Mouse (Mus musculus): ENCODE data around the gene Pde4dip. TPM values are rescaled to one million over a fixed set of nuclear protein-coding genes. Genes with fewer than 3 reads are reported as not detected.

Pde4dip gene
- polyA plus RNA-seq, 1 experiment from 2014 or later, result 33.2 TPM

- peak; percentile 62 for DNase-seq (ENCODE audit: low spot score)
- 4% methylated on average over 16 of the region's 16 CpGs for WGBS
- Histone ChIP-seq H3K4me1 (replicated peaks; ENCODE audit: control insufficient read depth, insufficient read depth, low read length) (peaks cover 16% of the 10 kb centered on the region), H3K27me3 (replicated peaks; ENCODE audit: control insufficient read depth, insufficient read depth, low read length) (0 out of 2 replicates have a peak, but pooled peaks cover 3% of the 10 kb centered on the region), H3K9ac (ENCODE audit: low read length) (no peak overlapping the region), H3K36me3 (ENCODE audit: control insufficient read depth, insufficient read depth, low read length) (no peaks in the 10 kb centered on the region), H3K4me3 (ENCODE audit: low read depth, low read length) (no peak overlapping the region), H3K9me3 (ENCODE audit: control insufficient read depth, low read length) (no peaks in the 10 kb centered on the region), H3K27ac (ENCODE audit: low read depth) (no peak overlapping the region), H3K4me2 (ENCODE audit: low read length) (peak overlapping the region; percentile 30)
- ATAC-seq (replicated peaks; ENCODE audit: low FRiP score, low TSS enrichment, low read depth), result peak; percentile 57
Measured at GRCm38 (mm10) chr3:97683560-97684195, 204.8 kb downstream of the Pde4dip start.

GRCm38 (mm10) chr3:97682576-97682975 lies 205.9 kb downstream of the Pde4dip start:
- H3K27me3 ChIP-seq (replicated peaks; ENCODE audit: control insufficient read depth, insufficient read depth, low read length), result 0 out of 2 replicates have a peak, but pooled peaks cover 3% of the 10 kb centered on the region
- DNase-seq (ENCODE audit: low spot score), result no peak
- H3K4me1 ChIP-seq (replicated peaks; ENCODE audit: control insufficient read depth, insufficient read depth, low read length), result peaks cover 16% of the 10 kb centered on the region
- no peaks in the 10 kb centered on the region for H3K9me3 ChIP-seq (ENCODE audit: control insufficient read depth, low read length)
- no peak for ATAC-seq (replicated peaks; ENCODE audit: low FRiP score, low TSS enrichment, low read depth)
- H3K27ac ChIP-seq (ENCODE audit: low read depth), result no peak overlapping the region
- H3K36me3 ChIP-seq (ENCODE audit: control insufficient read depth, insufficient read depth, low read length), result no peaks in the 10 kb centered on the region
- H3K4me2 ChIP-seq (ENCODE audit: low read length), result peak overlapping the region; percentile 82
- no peak overlapping the region for H3K9ac ChIP-seq (ENCODE audit: low read length)
- 23% methylated on average over 5 of the region's 5 CpGs for WGBS
- H3K4me3 ChIP-seq (ENCODE audit: low read depth, low read length), result no peak overlapping the region

- Histone ChIP-seq H3K27ac (ENCODE audit: low read depth) (no peak overlapping the region), H3K36me3 (ENCODE audit: control insufficient read depth, insufficient read depth, low read length) (no peaks in the 10 kb centered on the region), H3K9ac (ENCODE audit: low read length) (no peak overlapping the region), H3K9me3 (ENCODE audit: control insufficient read depth, low read length) (no peaks in the 10 kb centered on the region), H3K4me1 (replicated peaks; ENCODE audit: control insufficient read depth, insufficient read depth, low read length) (peaks cover 16% of the 10 kb centered on the region), H3K27me3 (replicated peaks; ENCODE audit: control insufficient read depth, insufficient read depth, low read length) (0 out of 2 replicates have a peak, but pooled peaks cover 3% of the 10 kb centered on the region), H3K4me2 (ENCODE audit: low read length) (peak overlapping the region; percentile 82), H3K4me3 (ENCODE audit: low read depth, low read length) (peak overlapping the region; percentile 36)
- WGBS, result under 1% methylated on average over 11 of the region's 11 CpGs
- no peak for DNase-seq (ENCODE audit: low spot score)
- no peak for ATAC-seq (replicated peaks; ENCODE audit: low FRiP score, low TSS enrichment, low read depth)
Measured at GRCm38 (mm10) chr3:97682159-97682502, 206.4 kb downstream of the Pde4dip start.

GRCm38 (mm10) chr3:97681321-97682158 lies 207.0 kb downstream of the Pde4dip start:
- ATAC-seq (replicated peaks; ENCODE audit: low FRiP score, low TSS enrichment, low read depth) (0 out of 2 replicates have a peak, but pooled peaks have one; percentile 52), DNase-seq (ENCODE audit: low spot score) (peak; percentile 83)
- Histone ChIP-seq H3K9me3 (ENCODE audit: control insufficient read depth, low read length) (no peaks in the 10 kb centered on the region), H3K36me3 (ENCODE audit: control insufficient read depth, insufficient read depth, low read length) (no peaks in the 10 kb centered on the region), H3K4me3 (ENCODE audit: low read depth, low read length) (peak overlapping the region; percentile 36), H3K27me3 (replicated peaks; ENCODE audit: control insufficient read depth, insufficient read depth, low read length) (0 out of 2 replicates have a peak, but pooled peaks cover 3% of the 10 kb centered on the region), H3K4me2 (ENCODE audit: low read length) (peak overlapping the region; percentile 82), H3K9ac (ENCODE audit: low read length) (peak overlapping the region; percentile 25; the same call in 1 of the 2 replicates), H3K27ac (ENCODE audit: low read depth) (no peak overlapping the region), H3K4me1 (replicated peaks; ENCODE audit: control insufficient read depth, insufficient read depth, low read length) (peaks cover 16% of the 10 kb centered on the region)
- 3% methylated on average over 33 of the region's 33 CpGs for WGBS

GRCm38 (mm10) chr3:97680631-97681320 lies 207.7 kb downstream of the Pde4dip start:
- Histone ChIP-seq H3K9me3 (ENCODE audit: control insufficient read depth, low read length) (no peaks in the 10 kb centered on the region), H3K4me3 (ENCODE audit: low read depth, low read length) (peak overlapping the region; percentile 36), H3K9ac (ENCODE audit: low read length) (peak overlapping the region; percentile 25; the same call in 1 of the 2 replicates), H3K36me3 (ENCODE audit: control insufficient read depth, insufficient read depth, low read length) (no peaks in the 10 kb centered on the region), H3K4me1 (replicated peaks; ENCODE audit: control insufficient read depth, insufficient read depth, low read length) (peaks cover 16% of the 10 kb centered on the region), H3K27ac (ENCODE audit: low read depth) (no peak overlapping the region), H3K27me3 (replicated peaks; ENCODE audit: control insufficient read depth, insufficient read depth, low read length) (0 out of 2 replicates have a peak, but pooled peaks cover 3% of the 10 kb centered on the region), H3K4me2 (ENCODE audit: low read length) (peak overlapping the region; percentile 82)
- 4% methylated on average over 28 of the region's 28 CpGs for WGBS
- DNase-seq (ENCODE audit: low spot score) (peak; percentile 84), ATAC-seq (replicated peaks; ENCODE audit: low FRiP score, low TSS enrichment, low read depth) (peak; percentile 55)

GRCm38 (mm10) chr3:97678416-97678815 lies 210.1 kb downstream of the Pde4dip start:
- WGBS, result 94% methylated on average over 3 of the region's 3 CpGs
- no peak overlapping the region for H3K4me2 ChIP-seq (ENCODE audit: low read length)
- no peak for ATAC-seq (replicated peaks; ENCODE audit: low FRiP score, low TSS enrichment, low read depth)
- no peak overlapping the region for H3K9ac ChIP-seq (ENCODE audit: low read length)
- H3K36me3 ChIP-seq (ENCODE audit: control insufficient read depth, insufficient read depth, low read length), result no peaks in the 10 kb centered on the region
- H3K4me3 ChIP-seq (ENCODE audit: low read depth, low read length), result no peak overlapping the region
- H3K27ac ChIP-seq (ENCODE audit: low read depth), result no peak overlapping the region
- no peaks in the 10 kb centered on the region for H3K9me3 ChIP-seq (ENCODE audit: control insufficient read depth, low read length)
- peaks cover 8% of the 10 kb centered on the region; the same call in 1 of the 2 replicates for H3K4me1 ChIP-seq (replicated peaks; ENCODE audit: control insufficient read depth, insufficient read depth, low read length)
- 0 out of 2 replicates have a peak, but pooled peaks cover 3% of the 10 kb centered on the region for H3K27me3 ChIP-seq (replicated peaks; ENCODE audit: control insufficient read depth, insufficient read depth, low read length)
- DNase-seq (ENCODE audit: low spot score), result no peak

- Histone ChIP-seq H3K9ac (ENCODE audit: low read length) (no peak overlapping the region), H3K36me3 (ENCODE audit: control insufficient read depth, insufficient read depth, low read length) (peaks cover 3% of the 10 kb centered on the region; the same call in 1 of the 2 replicates), H3K4me1 (replicated peaks; ENCODE audit: control insufficient read depth, insufficient read depth, low read length) (peaks cover 3% of the 10 kb centered on the region; the same call in 1 of the 2 replicates), H3K4me3 (ENCODE audit: low read depth, low read length) (no peak overlapping the region), H3K9me3 (ENCODE audit: control insufficient read depth, low read length) (no peaks in the 10 kb centered on the region), H3K4me2 (ENCODE audit: low read length) (no peak overlapping the region), H3K27me3 (replicated peaks; ENCODE audit: control insufficient read depth, insufficient read depth, low read length) (no peaks in the 10 kb centered on the region), H3K27ac (ENCODE audit: low read depth) (no peak overlapping the region)
- DNase-seq (ENCODE audit: low spot score) (no peak), ATAC-seq (replicated peaks; ENCODE audit: low FRiP score, low TSS enrichment, low read depth) (no peak)
- WGBS, result 94% methylated on average over 3 of the region's 3 CpGs
Measured at GRCm38 (mm10) chr3:97676126-97676525, 212.4 kb downstream of the Pde4dip start.

- DNase-seq (ENCODE audit: low spot score) (no peak), ATAC-seq (replicated peaks; ENCODE audit: low FRiP score, low TSS enrichment, low read depth) (no peak)
- Histone ChIP-seq H3K27me3 (replicated peaks; ENCODE audit: control insufficient read depth, insufficient read depth, low read length) (no peaks in the 10 kb centered on the region), H3K36me3 (ENCODE audit: control insufficient read depth, insufficient read depth, low read length) (peaks cover 17% of the 10 kb centered on the region), H3K4me3 (ENCODE audit: low read depth, low read length) (no peak within 1 kb of the TSS), H3K4me1 (replicated peaks; ENCODE audit: control insufficient read depth, insufficient read depth, low read length) (no peaks in the 10 kb centered on the region), H3K4me2 (ENCODE audit: low read length) (no peak within 1 kb of the TSS), H3K9me3 (ENCODE audit: control insufficient read depth, low read length) (no peaks in the 10 kb centered on the region), H3K9ac (ENCODE audit: low read length) (no peak within 1 kb of the TSS), H3K27ac (ENCODE audit: low read depth) (no peak within 1 kb of the TSS)
- WGBS, result 88% methylated on average over 7 of the region's 7 CpGs
Measured at GRCm38 (mm10) chr3:97674644-97675110, 213.8 kb downstream of the Pde4dip start, which contains the start of gene Gm17651. TSS of gene Gm17651 (minus strand) at chr3:97674694.
